Mouse (Mus musculus) lung, embryonic 15.5 days (tissue): ENCODE data around the gene Dlg2. TPM values are rescaled to one million over a fixed set of nuclear protein-coding genes. Genes with fewer than 3 reads are reported as not detected.

Experiments
- ATAC-seq: fragments of 200-750 bp; cut with Nextera tagmentation; 2 replicates; pipeline ENCODE4 v1.8.0; 2017; ENCODE audit warnings: moderate number of reproducible peaks, borderline replicate concordance; ENCODE audit not compliant: low FRiP score, low TSS enrichment; ENCODE audit errors: extremely low read depth
- H3K27ac ChIP-seq: fragments of 300-500 bp; sonication (generic); 2 replicates; pipeline ENCODE4 v1.5.1; 2015; ENCODE audit warnings: moderate library complexity, mild to moderate bottlenecking, inconsistent platforms
- H3K27me3 ChIP-seq: fragments of 300-500 bp; sonication (generic); 2 replicates; pipeline ENCODE4 v1.6.1; 2015; ENCODE audit warnings: inconsistent platforms
- H3K36me3 ChIP-seq: fragments of 300-500 bp; sonication (generic); 2 replicates; pipeline ENCODE4 v1.6.1; 2015; ENCODE audit warnings: inconsistent platforms
- H3K4me1 ChIP-seq: fragments of 300-500 bp; sonication (generic); 2 replicates; pipeline ENCODE4 v1.6.1; 2015; ENCODE audit warnings: inconsistent platforms
- H3K4me2 ChIP-seq: fragments of 300-500 bp; sonication (generic); 2 replicates; pipeline ENCODE4 v1.6.1; 2015; ENCODE audit warnings: inconsistent platforms, mild to moderate bottlenecking, moderate library complexity
- H3K4me3 ChIP-seq: fragments of 300-500 bp; sonication (generic); 2 replicates; pipeline ENCODE4 v1.5.1; 2015; ENCODE audit warnings: mild to moderate bottlenecking, inconsistent platforms
- H3K9ac ChIP-seq: fragments of 300-500 bp; sonication (generic); 2 replicates; pipeline ENCODE4 v1.6.1; 2015; ENCODE audit warnings: inconsistent platforms
- H3K9me3 ChIP-seq: fragments of 300-500 bp; sonication (generic); 2 replicates; pipeline ENCODE4 v1.6.1; 2016; ENCODE audit warnings: inconsistent platforms
- WGBS: fragments of 180-500 bp; shearing (Covaris S2); methylation state at CpG from one replicate; pipeline ENCODE4 v1.1.7; 2015; 5-methylcytosine and 5-hydroxymethylcytosine counted together
- polyA plus RNA-seq: library from polyadenylated mRNA; unstranded; fragments of >200 nt; fragmentation: Nextera tagmentation; extraction: Ambion mirVana; gene quantifications from 2 replicates; pipeline ENCODE4 v1.2.1, GENCODE M21; 2015

The Dlg2 gene
- polyA plus RNA-seq, 1 experiment from 2014 or later: 2.3 TPM

- no peak overlapping the region for H3K4me2 ChIP-seq
- no peak overlapping the region for H3K9ac ChIP-seq
- 73% methylated on average over 9 of the region's 9 CpGs for WGBS
- H3K4me3 ChIP-seq: no peak overlapping the region
- no peak overlapping the region for H3K27ac ChIP-seq
- no peaks in the 10 kb centered on the region for H3K36me3 ChIP-seq
- no peaks in the 10 kb centered on the region for H3K9me3 ChIP-seq
- ATAC-seq: no peak
- H3K27me3 ChIP-seq: no peaks in the 10 kb centered on the region
- no peaks in the 10 kb centered on the region for H3K4me1 ChIP-seq
Observed at GRCm38 (mm10) chr7:91071751-91072707, 595.6 kb downstream of the Dlg2 start.

- WGBS: 59% methylated on average over 2 of the region's 2 CpGs
- Histone ChIP-seq H3K27ac (no peak overlapping the region), H3K4me3 (no peak overlapping the region), H3K9me3 (no peaks in the 10 kb centered on the region), H3K4me2 (no peak overlapping the region), H3K9ac (no peak overlapping the region), H3K4me1 (no peaks in the 10 kb centered on the region), H3K36me3 (no peaks in the 10 kb centered on the region), H3K27me3 (no peaks in the 10 kb centered on the region)
- ATAC-seq: no peak
Observed at GRCm38 (mm10) chr7:91086071-91086470, 609.6 kb downstream of the Dlg2 start.

GRCm38 (mm10) chr7:91089211-91089930 lies 612.9 kb downstream of the Dlg2 start:
- H3K27me3 ChIP-seq: peaks cover 5% of the 10 kb centered on the region; the same call in 1 of the 2 replicates
- H3K9ac ChIP-seq: no peak overlapping the region
- no peak for ATAC-seq
- no peak overlapping the region for H3K27ac ChIP-seq
- no peak overlapping the region for H3K4me3 ChIP-seq
- H3K4me2 ChIP-seq: no peak overlapping the region
- no peaks in the 10 kb centered on the region for H3K4me1 ChIP-seq
- no peaks in the 10 kb centered on the region for H3K36me3 ChIP-seq
- H3K9me3 ChIP-seq: no peaks in the 10 kb centered on the region
- 36% methylated on average over 6 of the region's 6 CpGs for WGBS

GRCm38 (mm10) chr7:91090317-91090829 lies 613.9 kb downstream of the Dlg2 start:
- Histone ChIP-seq H3K36me3 (no peaks in the 10 kb centered on the region), H3K4me1 (no peaks in the 10 kb centered on the region), H3K27me3 (peaks cover 5% of the 10 kb centered on the region; the same call in 1 of the 2 replicates), H3K9ac (no peak overlapping the region), H3K4me3 (no peak overlapping the region), H3K4me2 (no peak overlapping the region), H3K27ac (no peak overlapping the region), H3K9me3 (no peaks in the 10 kb centered on the region)
- 53% methylated on average over 5 of the region's 5 CpGs for WGBS
- no peak for ATAC-seq

GRCm38 (mm10) chr7:91090830-91091683 lies 614.6 kb downstream of the Dlg2 start:
- Histone ChIP-seq H3K9ac (no peak overlapping the region), H3K4me3 (no peak overlapping the region), H3K9me3 (no peaks in the 10 kb centered on the region), H3K4me1 (no peaks in the 10 kb centered on the region), H3K4me2 (peak overlapping the region; percentile 39), H3K36me3 (no peaks in the 10 kb centered on the region), H3K27ac (no peak overlapping the region), H3K27me3 (peaks cover 5% of the 10 kb centered on the region; the same call in 1 of the 2 replicates)
- no peak for ATAC-seq
- 15% methylated on average over 25 of the region's 25 CpGs for WGBS

- no peak overlapping the region for H3K27ac ChIP-seq
- H3K4me2 ChIP-seq: no peak overlapping the region
- no peak overlapping the region for H3K4me3 ChIP-seq
- no peak overlapping the region for H3K9ac ChIP-seq
- peaks cover under 1% of the 10 kb centered on the region; the same call in 1 of the 2 replicates for H3K27me3 ChIP-seq
- H3K9me3 ChIP-seq: no peaks in the 10 kb centered on the region
- H3K4me1 ChIP-seq: no peaks in the 10 kb centered on the region
- WGBS: 72% methylated on average over 7 of the region's 7 CpGs
- H3K36me3 ChIP-seq: no peaks in the 10 kb centered on the region
- no peak for ATAC-seq
Observed at GRCm38 (mm10) chr7:91096467-91096866, 620.0 kb downstream of the Dlg2 start.

GRCm38 (mm10) chr7:91098521-91098920 lies 622.0 kb downstream of the Dlg2 start:
- Histone ChIP-seq H3K36me3 (no peaks in the 10 kb centered on the region), H3K27me3 (no peaks in the 10 kb centered on the region), H3K4me2 (no peak overlapping the region), H3K4me1 (no peaks in the 10 kb centered on the region), H3K4me3 (no peak overlapping the region), H3K9me3 (no peaks in the 10 kb centered on the region), H3K9ac (no peak overlapping the region), H3K27ac (no peak overlapping the region)
- no peak for ATAC-seq
- 79% methylated on average over 3 of the region's 3 CpGs for WGBS

GRCm38 (mm10) chr7:91109575-91109974 lies 633.1 kb downstream of the Dlg2 start:
- Histone ChIP-seq H3K9me3 (no peaks in the 10 kb centered on the region), H3K4me1 (no peaks in the 10 kb centered on the region), H3K9ac (no peak overlapping the region), H3K4me3 (no peak overlapping the region), H3K27me3 (no peaks in the 10 kb centered on the region), H3K36me3 (no peaks in the 10 kb centered on the region), H3K27ac (no peak overlapping the region), H3K4me2 (no peak overlapping the region)
- WGBS: 52% methylated on average over 3 of the region's 3 CpGs
- ATAC-seq: no peak

- WGBS: 50% methylated on average over 4 of the region's 4 CpGs
- no peaks in the 10 kb centered on the region for H3K36me3 ChIP-seq
- H3K4me1 ChIP-seq: no peaks in the 10 kb centered on the region
- no peaks in the 10 kb centered on the region for H3K27me3 ChIP-seq
- no peak overlapping the region for H3K27ac ChIP-seq
- H3K9ac ChIP-seq: no peak overlapping the region
- H3K9me3 ChIP-seq: no peaks in the 10 kb centered on the region
- H3K4me2 ChIP-seq: no peak overlapping the region
- ATAC-seq: no peak
- H3K4me3 ChIP-seq: no peak overlapping the region
Observed at GRCm38 (mm10) chr7:91132128-91132527, 655.7 kb downstream of the Dlg2 start.

GRCm38 (mm10) chr7:91154096-91154495 lies 677.6 kb downstream of the Dlg2 start:
- no peaks in the 10 kb centered on the region for H3K4me1 ChIP-seq
- H3K27me3 ChIP-seq: no peaks in the 10 kb centered on the region
- no peak for ATAC-seq
- WGBS: 77% methylated on average over 1 of the region's 1 CpGs
- H3K9ac ChIP-seq: no peak overlapping the region
- H3K4me3 ChIP-seq: no peak overlapping the region
- H3K27ac ChIP-seq: no peak overlapping the region
- no peak overlapping the region for H3K4me2 ChIP-seq
- no peaks in the 10 kb centered on the region for H3K36me3 ChIP-seq
- no peaks in the 10 kb centered on the region for H3K9me3 ChIP-seq

GRCm38 (mm10) chr7:91159144-91159543 lies 682.7 kb downstream of the Dlg2 start:
- Histone ChIP-seq H3K4me3 (no peak overlapping the region), H3K9me3 (no peaks in the 10 kb centered on the region), H3K36me3 (no peaks in the 10 kb centered on the region), H3K27ac (no peak overlapping the region), H3K9ac (no peak overlapping the region), H3K27me3 (no peaks in the 10 kb centered on the region), H3K4me1 (no peaks in the 10 kb centered on the region), H3K4me2 (no peak overlapping the region)
- ATAC-seq: no peak
- whole genome bisulfite sequencing: 81% methylated on average over 5 of the region's 5 CpGs
